Mouse (Mus musculus): ENCODE measurements around the gene Ptprj.
"Not testable (repeated sequence)": the region's sequence is repeated elsewhere in the genome, so short reads cannot be mapped to it uniquely, and the experiment has no call there.

DNA sequence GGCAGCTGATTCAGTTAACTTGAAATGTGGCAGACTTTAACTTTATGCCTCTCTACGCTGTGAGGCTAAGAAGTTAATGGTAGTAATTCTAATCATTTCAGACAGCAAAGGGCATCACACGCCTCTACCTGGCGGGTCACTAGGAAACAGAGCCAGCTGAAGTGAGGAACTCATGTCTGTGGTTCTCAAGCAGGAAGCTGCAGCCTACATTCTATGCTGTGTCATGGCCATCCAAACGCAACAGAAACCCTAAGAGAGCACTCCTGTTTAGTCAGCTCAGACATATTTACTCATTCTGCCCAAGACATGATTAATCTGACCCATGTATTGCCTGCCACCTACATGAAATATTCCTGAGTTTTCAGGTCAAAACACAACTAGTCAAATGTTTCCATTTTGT is 155.5 kb downstream of the Ptprj start:
- TF ChIP-seq CTCF, EP300 (IDR thresholded peaks at IDR 0.05): not testable (repeated sequence)

Data from lung, postnatal 0 days (tissue).